In the genomic region with DNA sequence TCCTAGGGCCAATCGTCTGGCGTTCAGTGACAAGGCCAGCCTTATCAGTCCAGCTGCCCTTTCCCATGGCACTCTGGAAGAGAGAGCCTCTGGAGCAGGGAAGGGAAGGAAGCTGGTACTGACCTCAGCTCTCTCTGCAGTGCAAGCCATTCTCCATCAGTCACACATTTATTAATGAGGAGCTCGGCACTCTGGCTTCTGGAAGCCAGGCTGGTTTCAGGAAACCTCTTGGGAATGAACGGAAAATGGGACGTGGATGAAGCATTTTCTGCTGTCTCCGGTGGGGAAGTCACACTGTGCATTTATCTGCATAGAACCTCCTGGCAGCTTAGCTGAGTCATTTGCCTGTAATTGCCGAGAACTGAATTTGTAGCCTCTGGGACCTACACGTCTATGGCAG, we compare ENCODE assay signal across 14 mouse cellular contexts. TPM values are rescaled to one million over a fixed set of nuclear protein-coding genes. Genes with fewer than 3 reads are reported as not detected.
DNase-seq lines count a peak whose midpoint lies in the region; ATAC-seq and TF ChIP-seq lines count a peak whose summit lies in the region.
"Had no signal": no experiment of that assay in that cellular context is flagged by ENCODE, and none has a peak within 500 bp of the region (broad histone marks: within the 10 kb centered on the region; RNA-seq: fewer than 3 reads in every experiment).

No protein-coding gene starts in this region.

- no peaks in the 10 kb centered on the region for H3K9me3 ChIP-seq in megakaryocyte, embryonic 14.5 days
- H3K9me3 ChIP-seq in kidney, postnatal 0 days (replicated peaks; ENCODE audit: low read length): no peaks in the 10 kb centered on the region
- H3K9me3 ChIP-seq in neural tube, embryonic 15.5 days (replicated peaks): no peaks in the 10 kb centered on the region
- H3K9me3 ChIP-seq: embryonic facial prominence, embryonic 10.5 days; midbrain, embryonic 12.5 days had no signal

- peaks cover 7% of the 10 kb centered on the region for H3K27me3 ChIP-seq in megakaryocyte, embryonic 14.5 days (replicated peaks)
- H3K27me3 ChIP-seq in kidney, postnatal 0 days (ENCODE audit: insufficient read depth, low read length): no peaks in the 10 kb centered on the region
- no peaks in the 10 kb centered on the region for H3K27me3 ChIP-seq in neural tube, embryonic 15.5 days (replicated peaks)
- H3K27me3 ChIP-seq: midbrain, embryonic 12.5 days had no signal

- H3K9ac ChIP-seq in kidney, postnatal 0 days (ENCODE audit: low read depth, low read length): no peak overlapping the region
- H3K9ac ChIP-seq in neural tube, embryonic 15.5 days (replicated peaks): no peak overlapping the region
- H3K9ac ChIP-seq: midbrain, embryonic 12.5 days had no signal

- peak overlapping the region; percentile 80 for H3K4me3 ChIP-seq in megakaryocyte, embryonic 14.5 days (replicated peaks)
- no peak overlapping the region for H3K4me3 ChIP-seq in kidney, postnatal 0 days (replicated peaks; ENCODE audit: low read depth, low read length)
- H3K4me3 ChIP-seq in neural tube, embryonic 15.5 days (replicated peaks): no peak overlapping the region
- H3K4me3 ChIP-seq: embryonic facial prominence, embryonic 10.5 days; midbrain, embryonic 12.5 days had no signal

- DNase-seq in frontal cortex, postnatal 25 days (ENCODE audit: low spot score in 2 of 2): no peak
- peak; percentile 32 for DNase-seq in kidney, postnatal 0 days (ENCODE audit: low spot score)
- DNase-seq in testis, postnatal 10 days (ENCODE audit: low spot score): no peak
- no peak for DNase-seq in c-Kit-positive CD71-positive TER-119-positive erythroid progenitor cells, embryonic 14.5 days (ENCODE audit: low spot score)
- DNase-seq: cerebellum, adult 8-10 months; heart, adult 18-20 months; spleen, adult 18-20 months had no signal

- peaks cover 49% of the 10 kb centered on the region for H3K4me1 ChIP-seq in megakaryocyte, embryonic 14.5 days
- H3K4me1 ChIP-seq in kidney, postnatal 0 days (replicated peaks; ENCODE audit: insufficient read depth, low read length): no peaks in the 10 kb centered on the region
- peaks cover 67% of the 10 kb centered on the region for H3K4me1 ChIP-seq in neural tube, embryonic 15.5 days

- no peak overlapping the region for H3K4me2 ChIP-seq in kidney, postnatal 0 days (ENCODE audit: low read length)
- no peak overlapping the region for H3K4me2 ChIP-seq in neural tube, embryonic 15.5 days
- H3K4me2 ChIP-seq: midbrain, embryonic 12.5 days had no signal

- H3K27ac ChIP-seq in kidney, postnatal 0 days: no peak overlapping the region
- H3K27ac ChIP-seq in neural tube, embryonic 15.5 days (replicated peaks): peak overlapping the region; percentile 23; the same call in 1 of the 2 replicates
- H3K27ac ChIP-seq: embryonic facial prominence, embryonic 10.5 days; midbrain, embryonic 12.5 days had no signal

- ATAC-seq in frontal cortex, adult (ENCODE audit: low TSS enrichment): peak; percentile 54
- no peak for ATAC-seq in megakaryocyte, adult 5-6 weeks (ENCODE audit: poor library complexity, severe bottlenecking)
- ATAC-seq in kidney, postnatal 0 days (replicated peaks; ENCODE audit: low FRiP score, low read depth): no peak
- no peak for ATAC-seq in neural tube, embryonic 15.5 days (ENCODE audit: low FRiP score)

- no peaks in the 10 kb centered on the region for H3K36me3 ChIP-seq in megakaryocyte, embryonic 14.5 days (replicated peaks; ENCODE audit: low read length)
- no peaks in the 10 kb centered on the region for H3K36me3 ChIP-seq in kidney, postnatal 0 days (ENCODE audit: insufficient read depth, low read length)
- H3K36me3 ChIP-seq in neural tube, embryonic 15.5 days: no peaks in the 10 kb centered on the region
- H3K36me3 ChIP-seq: embryonic facial prominence, embryonic 10.5 days; midbrain, embryonic 12.5 days had no signal

- 72% methylated on average over 8 of the region's 8 CpGs for WGBS in kidney, postnatal 0 days
- WGBS in neural tube, embryonic 15.5 days: 54% methylated on average over 8 of the region's 8 CpGs

- no peak for TF ChIP-seq CTCF in kidney, postnatal 0 days (IDR thresholded peaks at IDR 0.05; ENCODE audit: low read depth)

RNA-seq across cellular contexts. Expression of gene Reep1, which starts 29.8 kb away (rescaled TPM):
- 1.6 TPM in 1 of 2 replicates, not detected in the other for polyA plus RNA-seq in megakaryocyte, embryonic 14.5 days (2012; ENCODE audit: insufficient read depth, low replicate concordance)
- 0.05 TPM in 1 of 2 replicates, not detected in the other for total RNA-seq in megakaryocyte, adult 5-6 weeks (2015)
- 0.15 TPM in 1 of 2 replicates, not detected in the other for total RNA-seq in megakaryocyte, adult 5-6 weeks (2017)
- polyA plus RNA-seq in kidney, postnatal 0 days (2015; fragmentation: Nextera tagmentation; extraction: Ambion mirVana): 5.3 and 5.7 TPM in 2 replicates
- polyA plus RNA-seq in neural tube, embryonic 15.5 days (2015; fragmentation: Nextera tagmentation; extraction: Ambion mirVana): 255 and 285 TPM in 2 replicates
- total RNA-seq: hematopoietic stem cell, adult 5-6 weeks had no signal

Comparison
In these comparisons a context has a peak if more than half of its experiments do, and no peak if none do; other contexts are left out.
1. RNA of gene Reep1, which starts 29.8 kb away (polyA plus RNA-seq): 255 to 285 TPM in neural tube, embryonic 15.5 days; 5.3 to 5.7 TPM in kidney, postnatal 0 days and 1.6 TPM in megakaryocyte, embryonic 14.5 days; every median in the first group is over 10 times any median in the second.